Mouse (Mus musculus) heart, postnatal 25 days (tissue): ENCODE results near the gene Nol10. TPM values are rescaled to one million over a fixed set of nuclear protein-coding genes. Genes with fewer than 3 reads are reported as not detected.

Source experiments
- DNase-seq: peaks from one replicate; pipeline ENCODE4 v3.0.0; 2022; ENCODE audit warnings: low spot score
- intact Hi-C: fragments of 180-260 bp; cut with DNase I; formaldehyde crosslinking; loops from one replicate; pipeline ENCODE4 v1.15.1; 2025
- total RNA-seq, 2 experiments: library from RNA; stranded (reverse); gene quantifications; 2 replicates each; pipeline ENCODE4 v1.2.3; 2021

The Nol10 gene
- total RNA-seq, 2 experiments from 2014 or later, result 7.1 TPM

- intact Hi-C loops, result loop anchor here (2.0 kb wide), 1 partner anchor 19 kb away; no protein-coding TSS in a partner anchor
- DNase-seq, result no peak
Measured at GRCm38 (mm10) chr12:17402116-17402515, 53.9 kb downstream of the Nol10 start.

DNA sequence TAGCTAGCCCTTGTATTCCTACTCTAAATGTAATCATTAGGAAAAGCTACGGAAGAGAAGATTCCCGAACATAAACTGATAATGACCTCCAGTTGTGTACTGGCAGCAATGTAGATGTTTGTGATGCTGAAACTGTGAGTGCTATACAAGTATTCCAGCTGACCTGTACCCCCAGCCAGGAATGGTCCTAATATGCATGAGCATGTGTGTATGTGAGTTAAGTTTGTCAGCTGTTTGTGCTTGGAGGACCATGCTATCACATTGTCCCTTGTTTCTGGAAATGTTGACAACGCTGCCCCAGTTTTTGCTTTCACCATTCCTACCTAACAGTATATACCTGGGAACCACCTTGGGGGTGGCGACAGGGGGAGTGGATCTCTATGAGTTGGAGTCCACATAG lies 55.7 kb downstream of the Nol10 start:
- intact Hi-C loops, result loop anchor here (2.0 kb wide), 1 partner anchor 21 kb away; no protein-coding TSS in a partner anchor
- no peak for DNase-seq

- no peak for DNase-seq
- intact Hi-C loops, result no loop called here
Measured at GRCm38 (mm10) chr12:17406825-17407224, 58.6 kb downstream of the Nol10 start.

GRCm38 (mm10) chr12:17408312-17408711 lies 60.1 kb downstream of the Nol10 start:
- no peak for DNase-seq
- intact Hi-C loops, result no loop called here

GRCm38 (mm10) chr12:17411242-17411641 lies 63.0 kb downstream of the Nol10 start:
- intact Hi-C loops, result loop anchor here (1.0 kb wide), 1 partner anchor 12 kb away; no protein-coding TSS in a partner anchor
- no peak for DNase-seq

- no peak for DNase-seq
- intact Hi-C loops, result loop anchor here (1.0 kb wide), 1 partner anchor 11 kb away; no protein-coding TSS in a partner anchor
Measured at GRCm38 (mm10) chr12:17411797-17412526, 63.7 kb downstream of the Nol10 start.

DNA sequence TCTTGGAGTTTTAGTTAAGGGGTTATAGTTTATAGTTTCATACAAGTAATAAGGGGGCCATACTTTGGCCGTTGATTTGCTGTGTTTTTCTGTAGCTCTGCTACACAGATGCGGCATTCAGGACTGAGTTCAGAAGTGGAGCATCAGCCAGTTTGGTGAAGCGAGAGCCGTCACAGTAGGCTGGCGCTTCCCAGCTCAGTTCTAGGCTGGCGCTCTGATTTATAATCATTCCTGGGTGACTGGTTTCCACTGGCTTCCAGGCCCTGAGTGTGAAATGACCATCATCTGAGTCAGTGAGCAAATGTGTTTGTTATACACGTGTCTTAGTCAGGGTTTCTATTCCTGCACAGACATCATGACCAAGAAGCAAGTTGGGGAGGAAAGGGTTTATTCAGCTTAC lies 66.5 kb downstream of the Nol10 start:
- no peak for DNase-seq
- intact Hi-C loops, result no loop called here

GRCm38 (mm10) chr12:17420168-17420810 lies 72.0 kb downstream of the Nol10 start:
- no peak for DNase-seq
- intact Hi-C loops, result no loop called here

DNA sequence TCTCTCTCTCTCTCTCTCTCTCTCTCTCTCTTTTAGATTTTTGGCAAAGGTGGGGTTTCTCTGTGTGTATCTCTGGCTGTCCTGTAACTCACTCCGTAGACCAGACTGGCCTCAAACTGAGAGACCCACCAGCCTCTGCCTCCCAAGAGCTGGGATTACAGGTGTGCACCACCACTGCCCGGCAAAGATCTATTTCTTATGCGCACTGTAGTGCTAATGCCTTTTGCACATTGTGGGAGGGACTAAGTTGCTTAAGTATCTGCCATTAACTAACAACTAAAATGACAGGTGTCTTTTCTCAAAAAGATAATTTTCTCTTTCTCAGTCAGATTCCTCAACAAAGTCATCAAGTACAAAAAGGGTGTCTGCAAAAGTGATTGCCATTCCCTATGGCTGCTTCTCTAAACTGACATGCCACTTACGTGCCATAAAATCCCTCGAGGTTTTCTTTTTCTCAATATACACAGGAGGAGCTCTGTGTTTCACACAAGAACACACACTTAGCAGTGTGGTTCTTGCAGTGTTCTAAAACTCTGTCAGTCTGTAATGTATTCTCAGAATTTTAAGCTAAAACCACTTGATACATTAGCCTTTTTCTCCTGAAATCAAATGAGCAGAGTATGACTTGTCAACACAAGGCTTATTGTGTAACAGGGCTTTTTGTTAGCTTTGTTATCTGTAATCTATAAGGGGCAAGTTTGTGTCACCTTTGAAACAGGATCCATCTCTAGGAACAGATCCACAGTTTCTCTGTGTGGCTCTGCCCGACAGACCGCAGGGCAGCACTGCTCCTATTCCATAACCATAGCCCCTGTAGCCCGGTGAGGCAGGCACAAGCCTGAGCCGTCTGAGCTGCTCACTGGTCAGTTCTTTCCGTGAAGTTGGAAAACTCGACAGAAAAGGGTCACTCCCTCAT lies 77.3 kb downstream of the Nol10 start:
- no peak for DNase-seq
- intact Hi-C loops, result no loop called here

DNA sequence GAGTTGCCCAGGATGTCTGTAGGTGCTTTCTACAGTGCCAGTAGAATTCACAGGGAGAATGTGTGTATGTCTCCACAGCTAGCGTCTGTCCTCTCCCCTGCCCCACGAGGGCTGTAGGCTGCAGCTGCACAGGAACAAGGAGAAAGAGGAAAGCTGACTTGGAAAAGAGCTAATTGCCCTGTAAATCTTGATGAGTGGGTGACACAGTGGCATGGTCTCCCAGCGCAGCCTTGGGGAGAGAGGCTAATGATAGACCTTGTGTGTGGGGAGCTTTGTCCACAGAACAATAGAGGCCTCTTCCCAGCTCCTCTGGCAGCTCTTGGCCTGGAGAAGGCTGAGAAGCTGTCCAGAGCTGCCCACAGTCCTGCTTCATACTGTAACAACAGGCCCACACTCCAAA lies 78.5 kb downstream of the Nol10 start:
- intact Hi-C loops, result no loop called here
- no peak for DNase-seq

DNA sequence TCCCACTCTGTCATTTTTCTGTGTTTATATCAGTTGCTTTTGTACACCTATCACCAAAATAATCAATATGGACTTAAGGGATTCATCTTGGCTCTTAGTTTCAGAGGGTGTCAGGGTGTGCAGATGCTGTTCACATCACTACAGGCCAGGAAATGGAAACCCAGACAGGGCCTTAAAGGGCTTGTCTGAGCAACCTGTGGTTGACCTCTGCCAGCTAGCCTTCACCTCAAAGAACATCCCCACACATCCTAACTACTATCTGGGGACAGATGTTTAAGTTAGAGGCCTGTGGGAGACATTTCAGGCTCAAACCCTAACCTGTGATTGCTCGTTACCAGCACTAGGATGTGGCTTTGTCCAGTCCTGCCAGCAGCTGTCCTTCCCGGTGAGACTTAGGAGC lies 82.3 kb downstream of the Nol10 start:
- no peak for DNase-seq
- intact Hi-C loops, result no loop called here

DNA sequence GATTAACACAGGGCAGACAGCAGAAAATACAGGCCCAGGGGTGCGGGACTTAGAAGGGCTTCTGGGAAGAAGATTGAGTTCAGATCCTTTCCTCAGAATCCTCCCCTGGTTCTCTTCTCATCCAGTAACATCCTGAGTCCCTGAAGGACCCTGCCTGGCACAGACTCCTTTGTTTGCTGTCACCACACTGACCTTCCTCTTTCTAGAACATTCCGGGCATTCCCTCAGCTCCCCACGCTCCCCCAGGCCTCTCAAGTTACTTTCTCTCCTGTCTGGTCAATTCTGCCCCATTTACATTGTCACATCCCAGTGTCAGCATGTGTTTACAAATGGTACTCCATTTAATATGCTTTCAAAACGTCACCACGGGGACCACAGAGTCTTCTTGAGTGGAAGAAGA lies 82.9 kb downstream of the Nol10 start:
- no peak for DNase-seq
- intact Hi-C loops, result no loop called here

DNA sequence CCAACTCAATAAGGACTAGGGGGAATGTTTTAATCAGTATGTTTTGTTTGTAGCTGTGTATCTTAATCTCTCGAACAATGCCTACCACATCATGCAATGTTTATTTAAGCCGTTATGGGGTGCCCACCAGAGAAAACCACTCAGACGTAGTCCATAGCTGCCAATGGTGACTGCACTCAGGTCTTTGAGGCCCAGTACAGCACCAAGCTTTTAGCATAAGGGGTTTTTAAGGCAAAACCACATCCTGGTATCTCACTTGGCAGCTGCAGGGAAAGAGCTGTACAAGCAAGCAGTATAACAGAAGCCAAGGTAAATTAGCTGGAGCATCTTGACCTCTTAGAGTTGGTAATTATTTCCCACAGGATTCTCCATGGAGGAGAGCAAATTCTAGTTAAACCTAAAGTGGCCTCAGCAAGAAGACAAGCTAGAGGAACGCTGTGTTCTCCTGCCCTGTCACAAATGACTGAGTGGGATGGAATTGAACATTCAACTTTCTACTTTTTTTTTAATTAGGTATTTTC lies 83.6 kb downstream of the Nol10 start:
- intact Hi-C loops, result no loop called here
- no peak for DNase-seq

GRCm38 (mm10) chr12:17433712-17434111 lies 85.5 kb downstream of the Nol10 start:
- intact Hi-C loops, result no loop called here
- DNase-seq, result no peak

- no peak for DNase-seq
- intact Hi-C loops, result no loop called here
Measured at GRCm38 (mm10) chr12:17436471-17436870, 88.2 kb downstream of the Nol10 start.

- intact Hi-C loops, result no loop called here
- peak; percentile 62 for DNase-seq
Measured at GRCm38 (mm10) chr12:17440251-17440651, 92.0 kb downstream of the Nol10 start.

- DNase-seq, result no peak
Measured at GRCm38 (mm10) chr12:17441495-17441894, 93.2 kb downstream of the Nol10 start.

GRCm38 (mm10) chr12:17444406-17444805 lies 96.1 kb downstream of the Nol10 start:
- peak; percentile 55 for DNase-seq
- intact Hi-C loops, result no loop called here

More at GRCm38 (mm10) chr12:17441495-17441894, 93.2 kb downstream of the Nol10 start:
- intact Hi-C loops, result no loop called here

GRCm38 (mm10) chr12:17445251-17445650 lies 97.0 kb downstream of the Nol10 start:
- no peak for DNase-seq
- intact Hi-C loops, result no loop called here

DNA sequence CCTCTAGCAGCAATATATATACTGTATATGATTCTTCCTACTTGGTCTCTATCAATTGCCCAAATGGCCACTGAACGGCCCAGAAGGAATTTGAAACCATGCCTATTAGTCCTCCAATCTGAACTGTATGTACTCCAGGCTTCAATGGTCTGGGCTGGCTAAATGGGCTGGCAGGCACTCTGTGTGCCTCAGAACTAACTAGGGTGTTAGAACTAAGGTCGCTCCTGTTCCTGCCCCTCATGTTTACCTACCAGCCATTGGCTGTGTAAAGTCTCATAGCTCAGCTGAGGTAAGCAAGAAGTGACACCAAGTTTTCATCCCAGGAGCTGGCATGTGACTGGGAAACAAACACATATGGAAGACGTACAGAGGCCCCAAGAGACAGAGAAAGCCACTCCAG lies 100.5 kb downstream of the Nol10 start:
- intact Hi-C loops, result no loop called here
- no peak for DNase-seq
